Mouse (Mus musculus) layer of hippocampus, adult 11-12 months (tissue): Measurements from ENCODE around the gene Lime1.

ENCODE experiments used
- DNase-seq: peaks from one replicate; pipeline ENCODE4 v3.0.0; 2022; ENCODE audit warnings: low spot score

Lime1 gene

GRCm38 (mm10) chr2:181391022-181391421, 11.1 kb downstream of the Lime1 start:
- no peak for DNase-seq

GRCm38 (mm10) chr2:181391541-181391940, 11.7 kb downstream of the Lime1 start:
- no peak for DNase-seq

GRCm38 (mm10) chr2:181392600-181393213, 12.8 kb downstream of the Lime1 start:
- peak; percentile 91 for DNase-seq

GRCm38 (mm10) chr2:181394086-181394485, 14.2 kb downstream of the Lime1 start:
- no peak for DNase-seq

GRCm38 (mm10) chr2:181397207-181397761, 17.4 kb downstream of the Lime1 start:
- no peak for DNase-seq

- DNase-seq, result no peak
Observed at GRCm38 (mm10) chr2:181401497-181401896, 21.6 kb downstream of the Lime1 start.

GRCm38 (mm10) chr2:181403722-181404121, 23.8 kb downstream of the Lime1 start:
- DNase-seq, result no peak

- DNase-seq, result no peak
Observed at GRCm38 (mm10) chr2:181409643-181410042, 29.8 kb downstream of the Lime1 start.

- peak; percentile 71 for DNase-seq
Observed at GRCm38 (mm10) chr2:181410760-181411473, 31.0 kb downstream of the Lime1 start.

GRCm38 (mm10) chr2:181413141-181413540, 33.3 kb downstream of the Lime1 start:
- DNase-seq, result no peak

- DNase-seq, result no peak
Observed at GRCm38 (mm10) chr2:181415945-181416344, 36.1 kb downstream of the Lime1 start.

- no peak for DNase-seq
Observed at GRCm38 (mm10) chr2:181419359-181419758, 39.5 kb downstream of the Lime1 start.

GRCm38 (mm10) chr2:181420426-181420825, 40.5 kb downstream of the Lime1 start:
- peak; percentile 52 for DNase-seq

GRCm38 (mm10) chr2:181420903-181421638, 41.2 kb downstream of the Lime1 start:
- DNase-seq, result no peak

- no peak for DNase-seq
Observed at GRCm38 (mm10) chr2:181423834-181424233, 44.0 kb downstream of the Lime1 start.
